Comparison of ENCODE assay signal across 12 mouse cellular contexts in genomic region chr2:33583317-33583716, GRCm38 (mm10). TPM values are rescaled to one million over a fixed set of nuclear protein-coding genes. Genes with fewer than 3 reads are reported as not detected.
DNase-seq lines count a peak whose midpoint lies in the region; ATAC-seq and TF ChIP-seq lines count a peak whose summit lies in the region.
"Had no signal": no experiment of that assay in that cellular context is flagged by ENCODE, and none has a peak within 500 bp of the region (broad histone marks: within the 10 kb centered on the region; RNA-seq: fewer than 3 reads in every experiment).

No protein-coding gene starts in this region.

- TF ChIP-seq EP300 in heart, postnatal 0 days (IDR thresholded peaks at IDR 0.05; ENCODE audit: low read depth): no peak

- intact Hi-C loops in gastrocnemius, postnatal 14 days (cut with DNase I; ENCODE audit: low total_unique reads): no loop called here

- no peak for DNase-seq in heart, postnatal 0 days (ENCODE audit: low spot score)
- peak; percentile 56 for DNase-seq in urinary bladder, postnatal 14 days (ENCODE audit: low spot score)
- no peak for DNase-seq in urinary bladder, adult 2 months (ENCODE audit: low spot score)
- DNase-seq in liver, adult 2 months (ENCODE audit: extremely low read depth, low read depth, low spot score): no peak
- no peak for DNase-seq in gastrocnemius, postnatal 14 days
- DNase-seq in left cerebral cortex, adult 9 months (ENCODE audit: low spot score in 2 of 2): no peak
- DNase-seq in thymus, adult 18-20 months: no peak
- DNase-seq: cerebellum, adult 11 months; kidney, adult 8-10 months; lung, adult 18-20 months had no signal

- H3K27me3 ChIP-seq in heart, postnatal 0 days (ENCODE audit: control insufficient read depth, insufficient read depth, low read length): peaks cover 74% of the 10 kb centered on the region
- peaks cover 88% of the 10 kb centered on the region for H3K27me3 ChIP-seq in heart, embryonic 11.5 days (ENCODE audit: control insufficient read depth, insufficient read depth, low read length)
- H3K27me3 ChIP-seq in liver, adult 2 months (ENCODE audit: control insufficient read depth, insufficient read depth, low read length): no peaks in the 10 kb centered on the region

- TF ChIP-seq POLR2A in liver, adult 2 months (IDR thresholded peaks at IDR 0.05; ENCODE audit: extremely low read depth, insufficient read depth, low read length): no peak

- no peaks in the 10 kb centered on the region for H3K36me3 ChIP-seq in heart, postnatal 0 days (replicated peaks; ENCODE audit: control insufficient read depth, insufficient read depth, low read length)
- H3K36me3 ChIP-seq in heart, embryonic 11.5 days (ENCODE audit: control insufficient read depth, insufficient read depth, low read length): no peaks in the 10 kb centered on the region
- no peaks in the 10 kb centered on the region for H3K36me3 ChIP-seq in liver, adult 2 months (ENCODE audit: control insufficient read depth, insufficient read depth, low read length)
- H3K36me3 ChIP-seq: G1E had no signal

- H3K4me1 ChIP-seq in heart, postnatal 0 days (ENCODE audit: control insufficient read depth, insufficient read depth): 0 out of 2 replicates have a peak, but pooled peaks cover 6% of the 10 kb centered on the region
- peaks cover 18% of the 10 kb centered on the region; the same call in 1 of the 2 replicates for H3K4me1 ChIP-seq in heart, embryonic 11.5 days (ENCODE audit: control insufficient read depth, insufficient read depth, low read length)
- no peaks in the 10 kb centered on the region for H3K4me1 ChIP-seq in liver, adult 2 months (ENCODE audit: control insufficient read depth, insufficient read depth, low read length)

- H3K4me3 ChIP-seq in heart, postnatal 0 days (ENCODE audit: low read depth, low read length): no peak overlapping the region
- no peak overlapping the region for H3K4me3 ChIP-seq in heart, embryonic 11.5 days (ENCODE audit: low read depth, low read length)
- no peak overlapping the region for H3K4me3 ChIP-seq in liver, adult 2 months (ENCODE audit: insufficient read depth, low read depth, low read length)

- no peaks in the 10 kb centered on the region for H3K9me3 ChIP-seq in heart, postnatal 0 days (replicated peaks; ENCODE audit: control insufficient read depth, low read length)
- H3K9me3 ChIP-seq in heart, embryonic 11.5 days (replicated peaks; ENCODE audit: control insufficient read depth, low read length): no peaks in the 10 kb centered on the region
- H3K9me3 ChIP-seq: G1E had no signal

- H3K27ac ChIP-seq in heart, postnatal 0 days (ENCODE audit: low read depth): no peak overlapping the region
- no peak overlapping the region for H3K27ac ChIP-seq in heart, embryonic 11.5 days (ENCODE audit: low read depth, low read length)
- H3K27ac ChIP-seq in liver, adult 2 months (replicated peaks; ENCODE audit: insufficient read depth, low read depth, low read length): no peak overlapping the region

- H3K4me2 ChIP-seq in heart, postnatal 0 days (ENCODE audit: low read depth, low read length): no peak overlapping the region
- H3K4me2 ChIP-seq in heart, embryonic 11.5 days: no peak overlapping the region

- TF ChIP-seq CTCF in heart, postnatal 0 days (IDR thresholded peaks at IDR 0.05; ENCODE audit: low read depth): peak; percentile 51
- TF ChIP-seq CTCF in liver, adult 2 months (IDR thresholded peaks at IDR 0.05; ENCODE audit: low read depth, low read length): peak; percentile 10; the same call in 1 of the 2 replicates

- ATAC-seq in heart, postnatal 0 days (ENCODE audit: insufficient read depth, low read depth): no peak
- no peak for ATAC-seq in heart, embryonic 11.5 days (replicated peaks; ENCODE audit: insufficient number of reproducible peaks, low FRiP score, low TSS enrichment)

- WGBS in heart, postnatal 0 days: 7% methylated on average over 4 of the region's 4 CpGs
- 6% methylated on average over 4 of the region's 4 CpGs for WGBS in heart, embryonic 11.5 days (ENCODE audit: insufficient replicate concordance)
- 27% methylated on average over 4 of the region's 4 CpGs for WGBS in liver, adult 2 months

- H3K79me2 ChIP-seq in liver, adult 2 months (ENCODE audit: control insufficient read depth, insufficient read depth, low read length): no peaks in the 10 kb centered on the region

- H3K9ac ChIP-seq in heart, postnatal 0 days (replicated peaks; ENCODE audit: low read depth, low read length): no peak overlapping the region
- H3K9ac ChIP-seq in heart, embryonic 11.5 days (ENCODE audit: low read depth, low read length): no peak overlapping the region
- no peak overlapping the region for H3K9ac ChIP-seq in liver, adult 2 months (ENCODE audit: low read depth, low read length)

RNA-seq across cellular contexts. Expression of gene Lmx1b, which starts 57.0 kb away (rescaled TPM):
- not detected in 2 replicates for total RNA-seq in heart, postnatal 0 days (2014; rRNA removed; ENCODE audit: low replicate concordance)
- not detected in 2 replicates for polyA plus RNA-seq in heart, postnatal 0 days (2015; fragmentation: Nextera tagmentation; extraction: Ambion mirVana)
- 0.03 TPM in 1 of 2 replicates, not detected in the other for polyA plus RNA-seq in heart, embryonic 11.5 days (2014; fragmentation: Nextera tagmentation; extraction: Ambion mirVana)
- polyA plus RNA-seq in urinary bladder, adult 2 months (2012; rRNA removed): 0.12 and 0.38 TPM in 2 replicates
- total RNA-seq in liver, adult 2 months (2014; rRNA removed): not detected in 2 replicates
- polyA plus RNA-seq in liver, adult 2 months (2012; rRNA removed): not detected in 2 replicates
- total RNA-seq in gastrocnemius, postnatal 14 days (2021): under 1 TPM; 0.39 to 0.51 TPM
- polyA plus RNA-seq: G1E had no signal
